Mouse (Mus musculus): ENCODE data around the gene Nipa1. TPM values are rescaled to one million over a fixed set of nuclear protein-coding genes. Genes with fewer than 3 reads are reported as not detected.

Nipa1 gene
- polyA plus RNA-seq, 1 experiment from 2014 or later, result 4.5 TPM

DNA sequence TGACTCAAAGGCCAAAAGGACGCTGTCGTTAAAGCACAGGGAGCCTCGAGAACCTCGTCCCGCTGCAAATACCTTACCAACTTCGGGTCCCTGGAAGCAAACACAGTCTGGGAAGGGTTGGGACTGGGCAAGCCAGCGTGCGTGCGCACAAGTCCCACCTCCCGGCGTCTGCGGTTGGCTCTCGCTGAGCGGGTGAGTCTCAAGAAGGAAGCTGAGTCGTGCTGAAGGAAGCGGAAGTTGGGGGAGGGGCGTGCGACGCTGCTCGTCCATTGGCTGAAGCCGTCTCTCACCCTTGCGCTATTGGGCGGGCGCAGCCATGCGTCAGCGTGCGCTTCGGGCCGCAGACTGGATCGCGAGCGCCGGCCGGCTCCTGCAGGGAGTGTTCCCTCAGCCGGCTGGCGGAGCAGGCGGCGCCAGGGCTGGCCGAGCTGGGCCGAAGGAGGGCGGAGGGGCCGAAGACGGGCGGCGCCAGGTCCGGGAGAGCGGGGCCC, 30.1 kb upstream of the Nipa1 start, which contains the start of gene Herc2:
Gene Herc2 (plus strand): TSS at position 366 of the 491 bp plus-strand sequence.
- Histone ChIP-seq H3K9ac (replicated peaks) (peak within 1 kb of the TSS; percentile 88), H3K27me3 (ENCODE audit: insufficient read depth, low read length) (no peaks in the 10 kb centered on the region), H3K4me2 (ENCODE audit: low read depth, low read length) (peak within 1 kb of the TSS; percentile 82), H3K4me1 (ENCODE audit: insufficient read depth) (peaks cover 18% of the 10 kb centered on the region), H3K27ac (ENCODE audit: low read depth) (peak within 1 kb of the TSS; percentile 97), H3K9me3 (ENCODE audit: low read length) (no peaks in the 10 kb centered on the region), H3K36me3 (replicated peaks; ENCODE audit: insufficient read depth, low read length) (0 out of 2 replicates have a peak, but pooled peaks cover 3% of the 10 kb centered on the region), H3K4me3 (ENCODE audit: low read depth, low read length) (peak within 1 kb of the TSS; percentile 76)
- peak; percentile 99 for ATAC-seq
- 0% methylated on average over 47 of the region's 47 CpGs for WGBS (ENCODE audit: insufficient replicate concordance)
- DNase-seq, result peak; percentile 100
- TF ChIP-seq EP300 (IDR thresholded peaks at IDR 0.05; ENCODE audit: low read depth), result no peak; the same call in 1 of the 2 replicates
- no peak for TF ChIP-seq CTCF (IDR thresholded peaks at IDR 0.05; ENCODE audit: low read depth)

- DNase-seq (no peak), ATAC-seq (no peak)
- no peak overlapping the region for H3K27ac ChIP-seq (ENCODE audit: low read depth)
- H3K27me3 ChIP-seq (ENCODE audit: insufficient read depth, low read length), result no peaks in the 10 kb centered on the region
- no peak overlapping the region for H3K4me3 ChIP-seq (ENCODE audit: low read depth, low read length)
- no peak for TF ChIP-seq EP300 (IDR thresholded peaks at IDR 0.05; ENCODE audit: low read depth)
- no peak for TF ChIP-seq CTCF (IDR thresholded peaks at IDR 0.05; ENCODE audit: low read depth)
- no peaks in the 10 kb centered on the region for H3K9me3 ChIP-seq (ENCODE audit: low read length)
- no peak overlapping the region for H3K9ac ChIP-seq (replicated peaks)
- H3K36me3 ChIP-seq (replicated peaks; ENCODE audit: insufficient read depth, low read length), result no peaks in the 10 kb centered on the region
- no peak overlapping the region for H3K4me2 ChIP-seq (ENCODE audit: low read depth, low read length)
- 77% methylated on average over 1 of the region's 1 CpGs for WGBS (ENCODE audit: insufficient replicate concordance)
- H3K4me1 ChIP-seq (ENCODE audit: insufficient read depth), result peaks cover 19% of the 10 kb centered on the region
Measured at GRCm38 (mm10) chr7:56047178-56047577, 27.4 kb upstream of the Nipa1 start.

DNA sequence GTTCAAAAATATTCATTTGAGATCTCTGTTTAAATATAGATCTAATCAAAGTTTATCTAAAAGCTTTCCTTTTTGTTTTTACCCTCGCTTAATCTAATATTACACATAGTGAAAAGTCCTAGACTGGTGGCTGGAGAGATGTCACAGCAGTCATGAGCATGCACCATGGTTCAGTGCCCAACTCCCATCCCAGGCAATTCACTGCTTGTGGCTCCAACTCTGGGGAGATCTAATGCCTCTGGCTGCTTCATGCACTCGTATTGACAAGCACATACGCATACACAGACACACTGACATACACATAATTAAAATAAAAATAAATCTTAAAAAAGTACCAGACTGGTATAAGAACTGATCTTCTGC, 24.5 kb upstream of the Nipa1 start:
- TF ChIP-seq CTCF (IDR thresholded peaks at IDR 0.05; ENCODE audit: low read depth) (no peak), EP300 (IDR thresholded peaks at IDR 0.05; ENCODE audit: low read depth) (no peak; the same call in 1 of the 2 replicates)
- no peak overlapping the region for H3K4me2 ChIP-seq (ENCODE audit: low read depth, low read length)
- DNase-seq, result no peak
- no peak overlapping the region for H3K4me3 ChIP-seq (ENCODE audit: low read depth, low read length)
- no peak overlapping the region for H3K9ac ChIP-seq (replicated peaks)
- H3K36me3 ChIP-seq (replicated peaks; ENCODE audit: insufficient read depth, low read length), result no peaks in the 10 kb centered on the region
- 66% methylated on average over 3 of the region's 3 CpGs for WGBS (ENCODE audit: insufficient replicate concordance)
- no peak overlapping the region for H3K27ac ChIP-seq (ENCODE audit: low read depth)
- H3K9me3 ChIP-seq (ENCODE audit: low read length), result no peaks in the 10 kb centered on the region
- H3K4me1 ChIP-seq (ENCODE audit: insufficient read depth), result peaks cover 12% of the 10 kb centered on the region
- H3K27me3 ChIP-seq (ENCODE audit: insufficient read depth, low read length), result no peaks in the 10 kb centered on the region
- ATAC-seq, result no peak

DNA sequence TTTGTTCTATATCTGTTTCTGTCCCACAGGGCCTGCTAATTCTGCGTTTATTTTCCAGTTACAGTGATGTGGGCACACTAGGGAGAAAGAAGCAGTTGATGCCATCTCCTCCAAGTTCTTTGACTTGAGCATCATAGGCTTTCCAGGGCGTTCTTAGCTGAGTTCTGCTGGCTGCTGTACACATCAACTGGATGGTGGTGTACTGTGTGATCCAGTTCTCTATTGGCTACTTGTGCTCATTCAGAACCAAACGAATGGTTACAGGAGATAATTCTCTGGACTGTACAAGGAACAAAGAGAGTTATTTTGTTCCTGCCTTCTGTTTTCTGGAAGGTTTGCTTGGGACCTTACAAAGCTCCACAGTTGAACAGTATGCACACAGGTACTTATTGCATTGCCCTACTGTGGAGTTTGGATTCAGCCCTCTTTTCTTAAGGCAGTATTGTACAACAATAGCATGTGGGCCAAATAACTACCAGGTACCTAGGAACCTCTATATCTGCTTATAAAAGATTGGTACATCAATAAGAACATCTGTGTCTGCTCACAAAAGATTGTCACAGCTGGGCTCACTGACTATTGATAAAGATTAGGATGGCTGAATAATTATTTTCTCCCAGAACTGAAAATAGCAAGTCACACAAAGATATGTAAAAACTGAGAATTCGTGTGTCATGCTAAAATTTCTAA, 24.0 kb upstream of the Nipa1 start:
- ATAC-seq (peak; percentile 64), DNase-seq (no peak)
- H3K27ac ChIP-seq (ENCODE audit: low read depth), result peak overlapping the region; percentile 48

DNA sequence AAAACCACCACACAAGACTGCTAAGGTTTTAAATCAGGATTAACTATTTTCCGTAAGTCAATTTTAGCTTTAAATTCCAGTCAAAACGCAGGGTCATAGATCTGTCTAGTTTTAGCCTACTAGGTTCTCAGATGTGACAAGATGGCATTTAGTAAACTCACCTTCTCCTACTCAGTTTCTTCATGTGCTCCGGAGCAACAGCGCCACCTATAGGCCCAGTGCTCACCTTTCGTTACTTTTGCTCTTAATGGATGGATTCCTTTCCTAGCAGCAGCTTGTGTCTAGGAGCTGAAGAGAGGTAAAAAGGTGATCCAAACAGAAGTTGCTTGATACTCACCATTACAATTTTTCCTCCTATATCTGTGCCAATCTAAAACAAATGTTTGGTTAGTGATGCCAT, 22.6 kb upstream of the Nipa1 start:
- H3K4me1 ChIP-seq (ENCODE audit: insufficient read depth), result peaks cover 6% of the 10 kb centered on the region; the same call in 1 of the 2 replicates
- no peak overlapping the region for H3K9ac ChIP-seq (replicated peaks)
- H3K27me3 ChIP-seq (ENCODE audit: insufficient read depth, low read length), result no peaks in the 10 kb centered on the region
- H3K27ac ChIP-seq (ENCODE audit: low read depth), result no peak overlapping the region
- H3K36me3 ChIP-seq (replicated peaks; ENCODE audit: insufficient read depth, low read length), result no peaks in the 10 kb centered on the region
- ATAC-seq, result peak; percentile 76
- WGBS (ENCODE audit: insufficient replicate concordance), result 19% methylated on average over 5 of the region's 5 CpGs
- no peak for TF ChIP-seq EP300 (IDR thresholded peaks at IDR 0.05; ENCODE audit: low read depth)
- TF ChIP-seq CTCF (IDR thresholded peaks at IDR 0.05; ENCODE audit: low read depth), result peak; percentile 99
- no peak overlapping the region for H3K4me2 ChIP-seq (ENCODE audit: low read depth, low read length)
- H3K4me3 ChIP-seq (ENCODE audit: low read depth, low read length), result no peak overlapping the region
- no peaks in the 10 kb centered on the region for H3K9me3 ChIP-seq (ENCODE audit: low read length)
- DNase-seq, result peak; percentile 90

More for the DNA sequence above, 24.0 kb upstream of the Nipa1 start:
- peak; percentile 96 for TF ChIP-seq EP300 (IDR thresholded peaks at IDR 0.05; ENCODE audit: low read depth)
- no peak for TF ChIP-seq CTCF (IDR thresholded peaks at IDR 0.05; ENCODE audit: low read depth)
- Histone ChIP-seq H3K9me3 (ENCODE audit: low read length) (no peaks in the 10 kb centered on the region), H3K4me3 (ENCODE audit: low read depth, low read length) (no peak overlapping the region), H3K4me2 (ENCODE audit: low read depth, low read length) (peak overlapping the region; percentile 36), H3K9ac (replicated peaks) (0 out of 2 replicates have a peak overlapping the region, but pooled peaks have one; percentile 26), H3K4me1 (ENCODE audit: insufficient read depth) (peaks cover 7% of the 10 kb centered on the region; the same call in 1 of the 2 replicates), H3K36me3 (replicated peaks; ENCODE audit: insufficient read depth, low read length) (no peaks in the 10 kb centered on the region), H3K27me3 (ENCODE audit: insufficient read depth, low read length) (no peaks in the 10 kb centered on the region)
- 55% methylated on average over 4 of the region's 4 CpGs for WGBS (ENCODE audit: insufficient replicate concordance)

DNA sequence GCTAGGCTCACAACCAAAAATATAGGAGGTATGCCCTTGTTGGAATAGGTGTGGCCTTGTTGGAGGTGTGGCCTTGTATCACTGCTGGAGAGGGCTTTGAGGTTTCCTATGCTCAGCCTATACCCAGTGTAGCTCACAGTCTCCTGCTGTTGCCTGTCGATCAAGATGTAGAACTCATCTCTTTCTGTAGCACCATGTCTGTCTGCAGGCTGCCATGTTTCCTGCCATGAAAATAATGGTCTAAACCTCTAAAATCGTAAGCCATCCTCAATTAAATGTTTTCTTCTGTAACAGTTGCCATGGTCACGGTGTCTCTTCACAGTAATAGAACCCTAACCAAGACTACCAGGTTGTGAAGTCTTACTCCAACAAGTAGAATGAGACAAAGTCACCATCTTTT, 3.8 kb upstream of the Nipa1 start:
- 94% methylated on average over 3 of the region's 3 CpGs for WGBS (ENCODE audit: insufficient replicate concordance)

More for the DNA sequence above, 3.8 kb upstream of the Nipa1 start:
- H3K27ac ChIP-seq (ENCODE audit: low read depth), result no peak overlapping the region
- H3K27me3 ChIP-seq (ENCODE audit: insufficient read depth, low read length), result no peaks in the 10 kb centered on the region
- DNase-seq (no peak), ATAC-seq (no peak)
- no peak overlapping the region for H3K4me3 ChIP-seq (ENCODE audit: low read depth, low read length)
- H3K36me3 ChIP-seq (replicated peaks; ENCODE audit: insufficient read depth, low read length), result no peaks in the 10 kb centered on the region
- TF ChIP-seq CTCF (IDR thresholded peaks at IDR 0.05; ENCODE audit: low read depth) (no peak), EP300 (IDR thresholded peaks at IDR 0.05; ENCODE audit: low read depth) (no peak)
- H3K4me1 ChIP-seq (ENCODE audit: insufficient read depth), result peaks cover 4% of the 10 kb centered on the region; the same call in 1 of the 2 replicates
- H3K9ac ChIP-seq (replicated peaks), result no peak overlapping the region
- no peak overlapping the region for H3K4me2 ChIP-seq (ENCODE audit: low read depth, low read length)
- no peaks in the 10 kb centered on the region for H3K9me3 ChIP-seq (ENCODE audit: low read length)
